Mouse (Mus musculus) stomach, postnatal 0 days (tissue): ENCODE measurements at regions not wholly inside any gene's neighbourhood (a gene's known extent, or its start where the extent isn't known, plus 50 kb on each side); places are given as distances from the start of the nearest gene placed in this dataset.

Experiments
- ATAC-seq: fragments of 200-750 bp; cut with Nextera tagmentation; 2 replicates; pipeline ENCODE4 v1.8.0; 2017; ENCODE audit not compliant: low FRiP score, low TSS enrichment
- DNase-seq: peaks from one replicate; pipeline ENCODE4 v3.0.0-alpha.2; 2016; ENCODE audit warnings: low spot score
- H3K27ac ChIP-seq: fragments of 300-500 bp; sonication (generic); replicated peaks from 2 replicates; pipeline ENCODE4 v1.5.1; 2014; ENCODE audit warnings: mild to moderate bottlenecking, control low read depth
- H3K27me3 ChIP-seq: fragments of 300-500 bp; sonication (generic); 2 replicates; pipeline ENCODE4 v1.6.1; 2014; ENCODE audit warnings: low read length; ENCODE audit not compliant: control insufficient read depth, insufficient read depth
- H3K36me3 ChIP-seq: fragments of 300-500 bp; sonication (generic); 2 replicates; pipeline ENCODE4 v1.6.1; 2014; ENCODE audit warnings: low read length, mixed read lengths; ENCODE audit not compliant: control insufficient read depth, insufficient read depth
- H3K4me1 ChIP-seq: fragments of 300-500 bp; sonication (generic); replicated peaks from 2 replicates; pipeline ENCODE4 v1.6.1; 2014; ENCODE audit warnings: antibody characterized with exemption; ENCODE audit not compliant: control insufficient read depth, insufficient read depth
- H3K4me2 ChIP-seq: fragments of 300-500 bp; sonication (generic); replicated peaks from 2 replicates; pipeline ENCODE4 v1.6.1; 2014; ENCODE audit warnings: low read depth, mild to moderate bottlenecking, control low read depth, moderate library complexity
- H3K4me3 ChIP-seq: fragments of 300-500 bp; sonication (generic); 2 replicates; pipeline ENCODE4 v1.5.1; 2014; ENCODE audit warnings: low read depth, low read length, control low read depth
- H3K9ac ChIP-seq: fragments of 300-500 bp; sonication (generic); 2 replicates; pipeline ENCODE4 v1.6.1; 2014; ENCODE audit warnings: mild to moderate bottlenecking, low read length, control low read depth, mixed read lengths
- H3K9me3 ChIP-seq: fragments of 300-500 bp; sonication (generic); 2 replicates; pipeline ENCODE4 v1.6.1; 2016; ENCODE audit warnings: low read length; ENCODE audit not compliant: control insufficient read depth
- CTCF ChIP-seq: IDR thresholded peaks from 2 replicates; pipeline ENCODE4 v1.5.1; 2016; ENCODE audit warnings: antibody characterized with exemption, low read depth, mild to moderate bottlenecking, moderate library complexity
- EP300 ChIP-seq: optimal IDR thresholded peaks from 2 replicates; pipeline ENCODE3; 2016; ENCODE audit warnings: antibody characterized with exemption
- WGBS: fragments of 180-500 bp; shearing (Covaris S2); extraction: QIAGEN DNeasy Blood & Tissue Kit; methylation state at CpG from one replicate; pipeline ENCODE4 v1.1.7; 2014; 5-methylcytosine and 5-hydroxymethylcytosine counted together

DNA sequence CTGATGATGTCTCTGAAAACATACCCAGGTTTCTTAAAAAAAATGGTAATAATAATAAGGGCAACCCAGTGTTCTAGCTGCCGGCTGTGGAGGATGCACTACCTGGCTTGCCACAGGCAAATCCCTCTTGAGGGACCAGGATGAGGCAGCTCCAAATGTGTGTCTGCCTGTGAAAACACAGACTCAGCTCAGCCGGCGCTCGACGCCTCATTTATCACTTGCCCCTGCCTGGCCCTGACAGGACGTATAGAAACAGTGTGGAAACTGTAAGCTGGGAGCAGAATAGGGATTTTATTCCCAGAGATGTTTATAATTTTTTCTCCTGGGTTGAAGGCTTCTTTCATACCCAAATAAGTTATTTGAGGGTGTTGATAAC is 167.2 kb upstream of the Sulf2 start:
- TF ChIP-seq CTCF: no peak
- no peak for TF ChIP-seq EP300

DNA sequence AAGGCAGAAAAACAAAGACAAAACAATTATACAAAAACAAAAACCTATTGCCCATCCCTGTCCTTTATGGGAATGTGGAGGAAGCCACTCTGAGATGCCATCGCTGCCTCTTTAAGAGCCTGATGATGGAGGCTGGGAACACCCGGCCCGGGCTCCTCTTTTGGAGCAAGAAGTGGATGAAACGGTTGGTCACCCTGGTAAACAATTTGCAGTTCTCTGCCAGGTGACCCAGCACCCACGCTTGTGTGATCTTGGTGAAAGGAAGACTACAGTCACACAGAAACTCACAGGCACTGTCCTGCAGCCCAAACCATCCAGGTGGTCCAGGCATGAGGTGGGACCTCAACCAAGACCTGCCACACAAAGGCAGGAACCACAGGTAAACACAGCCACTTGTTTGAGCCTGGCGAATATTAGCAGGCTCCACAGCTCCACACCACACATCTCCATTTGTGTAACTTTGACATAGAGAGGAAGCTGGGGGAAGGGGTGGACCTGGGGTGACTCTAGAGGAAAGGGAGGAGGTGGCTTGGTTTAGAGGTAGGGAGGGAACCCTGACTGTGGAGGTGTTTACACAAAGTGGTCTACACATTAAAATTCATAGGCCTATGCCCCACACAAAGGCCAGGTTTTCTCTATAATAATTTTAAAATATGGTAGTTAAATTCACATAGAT is 166.7 kb upstream of the Sulf2 start:
- 55% methylated on average over 6 of the region's 6 CpGs for WGBS
- no peaks in the 10 kb centered on the region for H3K27me3 ChIP-seq
- H3K4me1 ChIP-seq: peaks cover 12% of the 10 kb centered on the region; the same call in 1 of the 2 replicates
- H3K9me3 ChIP-seq: no peaks in the 10 kb centered on the region
- H3K27ac ChIP-seq: no peak overlapping the region; the same call in 1 of the 2 replicates
- no peak overlapping the region for H3K4me2 ChIP-seq
- TF ChIP-seq EP300 (no peak), CTCF (no peak)
- ATAC-seq (no peak), DNase-seq (no peak)
- no peak overlapping the region for H3K9ac ChIP-seq
- no peaks in the 10 kb centered on the region for H3K36me3 ChIP-seq
- H3K4me3 ChIP-seq: no peak overlapping the region

More for the DNA sequence above, 167.2 kb upstream of the Sulf2 start:
- 0 out of 2 replicates have a peak overlapping the region, but pooled peaks have one; percentile 5 for H3K27ac ChIP-seq
- H3K4me1 ChIP-seq: peaks cover 12% of the 10 kb centered on the region; the same call in 1 of the 2 replicates
- no peaks in the 10 kb centered on the region for H3K27me3 ChIP-seq
- DNase-seq (no peak), ATAC-seq (no peak)
- no peak overlapping the region for H3K9ac ChIP-seq
- no peak overlapping the region for H3K4me3 ChIP-seq
- no peaks in the 10 kb centered on the region for H3K9me3 ChIP-seq
- 36% methylated on average over 6 of the region's 6 CpGs for WGBS
- H3K4me2 ChIP-seq: no peak overlapping the region
- H3K36me3 ChIP-seq: no peaks in the 10 kb centered on the region

DNA sequence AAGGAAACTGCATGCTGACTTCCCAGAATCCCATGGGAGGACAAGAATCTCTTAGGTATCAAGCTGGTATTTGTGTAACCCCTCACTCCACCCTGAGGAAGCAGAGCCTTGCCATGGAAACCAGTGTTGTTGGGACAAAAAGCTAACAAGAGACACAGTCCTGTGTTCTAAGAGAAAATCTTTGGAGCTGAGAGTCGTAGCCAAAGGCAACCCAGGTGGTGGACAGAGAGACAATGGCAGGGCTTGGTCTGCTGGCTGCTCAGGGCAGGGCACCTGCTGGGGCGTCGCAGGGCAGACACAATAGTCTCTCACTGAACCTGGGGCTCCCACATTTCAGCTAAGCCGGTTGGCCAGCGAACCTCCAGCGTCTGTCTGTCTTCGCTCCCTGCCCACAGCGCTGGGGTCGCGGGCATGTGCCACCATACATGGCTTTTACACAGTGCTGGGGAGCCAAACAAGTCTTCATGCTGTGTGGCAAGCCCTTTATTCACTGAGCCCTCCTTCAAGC is 161.0 kb upstream of the Sulf2 start:
- TF ChIP-seq EP300 (no peak), CTCF (no peak)
- DNase-seq: no peak
- WGBS: 51% methylated on average over 10 of the region's 10 CpGs
- H3K27ac ChIP-seq: no peak overlapping the region
- H3K27me3 ChIP-seq: no peaks in the 10 kb centered on the region
- H3K36me3 ChIP-seq: no peaks in the 10 kb centered on the region
- H3K9me3 ChIP-seq: no peaks in the 10 kb centered on the region
- no peak overlapping the region for H3K4me3 ChIP-seq
- no peak overlapping the region for H3K4me2 ChIP-seq
- H3K4me1 ChIP-seq: no peaks in the 10 kb centered on the region
- ATAC-seq: no peak
- H3K9ac ChIP-seq: no peak overlapping the region

DNA sequence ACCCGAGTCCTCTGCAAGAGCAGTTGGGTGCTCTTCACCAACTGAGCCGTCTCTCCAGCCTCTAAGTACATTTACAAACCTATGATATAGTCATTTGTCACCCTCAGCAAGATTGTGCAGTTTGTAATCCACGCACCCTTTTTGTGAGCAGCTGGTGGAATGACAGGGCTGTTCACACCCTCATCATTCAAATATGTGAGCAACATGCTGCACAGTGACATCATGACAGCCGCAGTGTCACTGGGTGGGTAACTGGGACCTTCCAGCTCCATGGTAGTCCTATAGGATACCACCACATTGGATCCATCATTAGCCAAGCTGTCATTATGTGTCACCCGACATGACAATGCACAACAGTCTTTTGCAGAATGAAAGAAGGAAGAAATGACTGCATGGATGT is 155.0 kb upstream of the Sulf2 start:
- Histone ChIP-seq H3K27ac (no peak overlapping the region), H3K9me3 (no peaks in the 10 kb centered on the region), H3K4me3 (no peak overlapping the region), H3K4me2 (no peak overlapping the region), H3K9ac (no peak overlapping the region), H3K36me3 (no peaks in the 10 kb centered on the region), H3K27me3 (no peaks in the 10 kb centered on the region), H3K4me1 (no peaks in the 10 kb centered on the region)
- TF ChIP-seq CTCF: no peak
- TF ChIP-seq EP300: no peak
- ATAC-seq (no peak), DNase-seq (no peak)
- WGBS: 74% methylated on average over 5 of the region's 5 CpGs

- TF ChIP-seq CTCF (no peak), EP300 (no peak)
- no peak for ATAC-seq
Observed at GRCm38 (mm10) chr2:166309882-166310281, 154.4 kb upstream of the Sulf2 start.

GRCm38 (mm10) chr2:166307551-166307950 is 152.1 kb upstream of the Sulf2 start:
- no peaks in the 10 kb centered on the region for H3K9me3 ChIP-seq
- TF ChIP-seq CTCF (no peak), EP300 (no peak)
- no peak overlapping the region for H3K9ac ChIP-seq
- H3K4me1 ChIP-seq: 0 out of 2 replicates have a peak, but pooled peaks cover 2% of the 10 kb centered on the region
- ATAC-seq (no peak), DNase-seq (no peak)
- H3K36me3 ChIP-seq: no peaks in the 10 kb centered on the region
- no peak overlapping the region for H3K4me3 ChIP-seq
- no peak overlapping the region for H3K27ac ChIP-seq
- 72% methylated on average over 13 of the region's 13 CpGs for WGBS
- no peak overlapping the region for H3K4me2 ChIP-seq
- no peaks in the 10 kb centered on the region for H3K27me3 ChIP-seq

More at GRCm38 (mm10) chr2:166309882-166310281, 154.4 kb upstream of the Sulf2 start:
- H3K9ac ChIP-seq: no peak overlapping the region
- DNase-seq: no peak
- 0 out of 2 replicates have a peak, but pooled peaks cover 2% of the 10 kb centered on the region for H3K4me1 ChIP-seq
- H3K9me3 ChIP-seq: no peaks in the 10 kb centered on the region
- no peaks in the 10 kb centered on the region for H3K27me3 ChIP-seq
- WGBS: 81% methylated on average over 2 of the region's 2 CpGs
- no peaks in the 10 kb centered on the region for H3K36me3 ChIP-seq
- H3K4me2 ChIP-seq: no peak overlapping the region
- H3K27ac ChIP-seq: no peak overlapping the region
- no peak overlapping the region for H3K4me3 ChIP-seq
